Mouse (Mus musculus) lung, embryonic 14.5 days (tissue): ENCODE results near the gene Eno1. TPM values are rescaled to one million over a fixed set of nuclear protein-coding genes. Genes with fewer than 3 reads are reported as not detected.
A peak's percentile ranks its signal among the peaks of the same experiment; 100 is the strongest.

Source experiments
- ATAC-seq: fragments of 200-750 bp; cut with Nextera tagmentation; 2 replicates; pipeline ENCODE4 v1.8.0; 2017; ENCODE audit warnings: mild to moderate bottlenecking, moderate TSS enrichment, moderate library complexity; ENCODE audit not compliant: insufficient read depth
- DNase-seq: peaks from one replicate; pipeline ENCODE4 v3.0.0-alpha.2; 2015
- H3K27ac ChIP-seq: fragments of 300-500 bp; sonication (generic); 2 replicates; pipeline ENCODE4 v1.5.1; 2014; ENCODE audit warnings: low read depth, mild to moderate bottlenecking, moderate library complexity
- H3K27me3 ChIP-seq: fragments of 300-500 bp; sonication (generic); 2 replicates; pipeline ENCODE4 v1.6.1; 2014; ENCODE audit warnings: low read length, control low read depth; ENCODE audit not compliant: insufficient read depth
- H3K36me3 ChIP-seq: fragments of 300-500 bp; sonication (generic); 2 replicates; pipeline ENCODE4 v1.6.1; 2014; ENCODE audit warnings: control low read depth; ENCODE audit not compliant: insufficient read depth
- H3K4me1 ChIP-seq: fragments of 300-500 bp; sonication (generic); 2 replicates; pipeline ENCODE4 v1.6.1; 2014; ENCODE audit warnings: antibody characterized with exemption, control low read depth; ENCODE audit not compliant: insufficient read depth
- H3K4me2 ChIP-seq: fragments of 300-500 bp; sonication (generic); 2 replicates; pipeline ENCODE4 v1.6.1; 2014; ENCODE audit warnings: mild to moderate bottlenecking
- H3K4me3 ChIP-seq: fragments of 300-500 bp; sonication (generic); 2 replicates; pipeline ENCODE4 v1.5.1; 2014; ENCODE audit warnings: low read depth, low read length
- H3K9ac ChIP-seq: fragments of 300-500 bp; sonication (generic); 2 replicates; pipeline ENCODE4 v1.6.1; 2014
- H3K9me3 ChIP-seq: fragments of 300-500 bp; sonication (generic); 2 replicates; pipeline ENCODE4 v1.6.1; 2016; ENCODE audit warnings: low read depth, low read length, control low read depth
- CTCF ChIP-seq: IDR thresholded peaks from 2 replicates; pipeline ENCODE4 v1.5.1; 2016; ENCODE audit warnings: antibody characterized with exemption, low read depth
- WGBS: fragments of 180-500 bp; shearing (Covaris S2); extraction: QIAGEN DNeasy Blood & Tissue Kit; methylation state at CpG from one replicate; pipeline ENCODE4 v1.1.7; 2014; 5-methylcytosine and 5-hydroxymethylcytosine counted together
- polyA plus RNA-seq: library from polyadenylated mRNA; unstranded; fragments of >200 nt; fragmentation: Nextera tagmentation; extraction: Ambion mirVana; gene quantifications from 2 replicates; pipeline ENCODE4 v1.2.1, GENCODE M21; 2014

Gene Eno1
- 1,829 and 1,952 TPM in 2 replicates for polyA plus RNA-seq

DNA sequence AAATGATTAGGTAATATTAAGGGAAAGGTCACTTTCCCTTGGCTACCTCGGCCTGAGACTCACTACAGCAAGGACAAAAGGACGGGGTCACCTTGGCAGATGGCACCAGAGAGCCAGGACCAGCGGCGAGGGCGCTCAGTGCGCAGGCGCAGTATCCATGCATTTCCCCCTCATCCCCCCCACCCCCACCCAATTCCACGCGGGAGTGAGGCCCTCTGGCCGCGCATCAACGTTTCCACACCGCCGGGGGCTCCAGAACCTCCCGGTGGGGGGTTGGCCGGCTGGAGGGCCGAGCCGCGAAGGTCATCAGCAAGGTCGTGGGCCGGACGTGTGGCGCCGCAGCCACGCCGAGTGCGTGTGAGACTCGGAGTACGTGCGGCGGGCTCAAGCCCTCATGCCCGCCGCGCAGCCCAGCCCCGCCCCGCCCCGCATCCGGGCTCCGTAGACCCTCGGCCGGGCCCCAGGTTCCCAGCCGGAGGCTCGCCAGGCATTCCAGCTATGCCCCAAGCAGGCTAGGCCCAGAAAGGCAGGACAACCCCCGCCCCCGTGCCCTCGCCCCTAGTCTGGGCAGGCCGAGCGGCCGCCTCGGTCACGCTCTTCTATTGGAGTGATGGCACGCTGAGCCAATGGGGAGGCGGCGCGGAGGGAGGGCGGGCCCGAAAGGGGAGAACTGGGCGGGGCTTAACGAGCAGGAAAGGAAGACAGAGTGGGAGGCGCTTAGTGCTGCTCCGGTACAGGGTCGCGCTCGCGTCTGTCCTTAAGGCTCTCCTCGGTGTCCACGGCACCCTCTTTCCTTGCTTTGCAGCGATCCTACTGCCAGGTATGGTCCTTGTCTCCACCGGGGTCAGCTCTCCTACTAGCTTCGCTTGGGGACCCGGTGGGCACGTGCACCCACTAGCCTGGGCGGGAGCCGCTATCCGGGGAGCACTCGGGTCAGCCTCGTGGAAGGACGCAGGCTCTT lies at the start of gene Eno1:
Gene Eno1 (plus strand): TSS at position 201 of the 961 bp plus-strand sequence.
- peak; percentile 29; the same call in 1 of the 2 replicates for TF ChIP-seq CTCF
- Histone ChIP-seq H3K4me3 (peak within 1 kb of the TSS; percentile 93), H3K27ac (peak within 1 kb of the TSS; percentile 99), H3K4me1 (peaks cover 8% of the 10 kb centered on the region; the same call in 1 of the 2 replicates), H3K9me3 (no peaks in the 10 kb centered on the region), H3K27me3 (no peaks in the 10 kb centered on the region), H3K4me2 (peak within 1 kb of the TSS; percentile 86), H3K36me3 (peaks cover 29% of the 10 kb centered on the region), H3K9ac (peak within 1 kb of the TSS; percentile 97)
- WGBS = under 1% methylated on average over 73 of the region's 78 CpGs
- DNase-seq (peak; percentile 98), ATAC-seq (peak; percentile 99)

- no peak overlapping the region; the same call in 1 of the 2 replicates for H3K4me2 ChIP-seq
- no peak for ATAC-seq
- H3K9me3 ChIP-seq = no peaks in the 10 kb centered on the region
Measured at GRCm38 (mm10) chr4:150188236-150188635, 48.3 kb upstream of the Eno1 start.

GRCm38 (mm10) chr4:150192199-150192598 lies 44.3 kb upstream of the Eno1 start:
- no peak for TF ChIP-seq CTCF
- no peaks in the 10 kb centered on the region for H3K36me3 ChIP-seq
- no peak for ATAC-seq
- no peaks in the 10 kb centered on the region; the same call in 1 of the 2 replicates for H3K4me1 ChIP-seq
- no peak overlapping the region for H3K4me2 ChIP-seq
- no peak overlapping the region for H3K4me3 ChIP-seq
- no peak overlapping the region for H3K9ac ChIP-seq
- WGBS = 74% methylated on average over 6 of the region's 6 CpGs
- no peak for DNase-seq
- H3K9me3 ChIP-seq = no peaks in the 10 kb centered on the region
- H3K27me3 ChIP-seq = no peaks in the 10 kb centered on the region
- H3K27ac ChIP-seq = no peak overlapping the region

More at GRCm38 (mm10) chr4:150188236-150188635, 48.3 kb upstream of the Eno1 start:
- no peak overlapping the region for H3K4me3 ChIP-seq
- no peak for TF ChIP-seq CTCF
- H3K27ac ChIP-seq = no peak overlapping the region
- H3K36me3 ChIP-seq = no peaks in the 10 kb centered on the region
- no peak overlapping the region for H3K9ac ChIP-seq
- WGBS = 50% methylated on average over 11 of the region's 11 CpGs
- H3K27me3 ChIP-seq = no peaks in the 10 kb centered on the region
- no peaks in the 10 kb centered on the region for H3K4me1 ChIP-seq
- DNase-seq = no peak

- H3K36me3 ChIP-seq = no peaks in the 10 kb centered on the region
Measured at GRCm38 (mm10) chr4:150193915-150194314, 42.6 kb upstream of the Eno1 start.

DNA sequence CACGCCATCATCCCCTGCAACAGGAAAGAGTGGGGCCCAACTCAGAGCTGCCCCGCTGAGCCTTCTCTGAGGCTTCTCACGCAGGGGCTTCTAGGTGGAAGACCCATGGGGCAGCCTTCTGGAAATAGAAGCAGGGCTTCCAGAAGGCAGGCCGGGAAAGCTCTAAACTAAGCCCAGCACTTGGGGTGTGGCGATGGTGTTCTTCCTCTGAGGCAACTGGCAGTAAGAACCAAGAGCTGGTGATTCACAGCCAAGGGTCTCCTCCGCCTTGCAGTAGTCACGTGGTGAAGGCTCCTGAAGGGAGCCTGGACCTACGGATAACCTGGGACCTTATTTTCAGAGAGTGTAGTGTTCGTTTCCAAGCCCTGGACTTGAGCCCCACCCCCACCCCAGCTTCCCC lies 38.3 kb upstream of the Eno1 start:
- H3K36me3 ChIP-seq = no peaks in the 10 kb centered on the region
- no peak overlapping the region for H3K27ac ChIP-seq
- H3K9me3 ChIP-seq = no peaks in the 10 kb centered on the region
- no peak overlapping the region for H3K4me3 ChIP-seq
- TF ChIP-seq CTCF = no peak
- ATAC-seq = no peak
- no peak for DNase-seq
- H3K4me2 ChIP-seq = no peak overlapping the region
- no peaks in the 10 kb centered on the region for H3K27me3 ChIP-seq
- 68% methylated on average over 9 of the region's 9 CpGs for WGBS
- no peak overlapping the region for H3K9ac ChIP-seq
- H3K4me1 ChIP-seq = no peaks in the 10 kb centered on the region; the same call in 1 of the 2 replicates

More at GRCm38 (mm10) chr4:150193915-150194314, 42.6 kb upstream of the Eno1 start:
- Histone ChIP-seq H3K9ac (no peak overlapping the region), H3K4me2 (no peak overlapping the region), H3K9me3 (no peaks in the 10 kb centered on the region), H3K27me3 (no peaks in the 10 kb centered on the region), H3K4me3 (no peak overlapping the region), H3K27ac (no peak overlapping the region), H3K4me1 (no peaks in the 10 kb centered on the region; the same call in 1 of the 2 replicates)
- 43% methylated on average over 1 of the region's 1 CpGs for WGBS
- TF ChIP-seq CTCF = peak; percentile 88
- DNase-seq (peak; percentile 78), ATAC-seq (no peak)

DNA sequence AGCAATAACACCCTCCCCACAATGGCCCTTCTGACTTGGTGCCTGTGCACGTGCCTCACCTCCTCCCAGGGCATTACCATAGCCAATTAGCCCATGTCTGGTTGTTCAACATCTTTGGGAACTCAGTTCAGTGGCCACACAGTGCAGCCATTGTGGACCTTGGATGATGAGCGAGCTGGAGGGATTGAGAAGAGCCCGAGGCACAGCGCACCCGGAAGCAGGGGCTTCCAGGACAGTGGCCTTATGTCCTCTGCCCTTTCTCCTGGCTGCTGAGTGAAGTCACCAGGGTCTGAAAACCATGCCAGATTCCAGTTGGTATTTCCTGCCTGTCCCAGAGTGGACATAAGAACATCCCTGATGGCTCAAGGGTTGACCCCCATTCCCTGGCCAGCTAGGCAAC lies 35.3 kb upstream of the Eno1 start, which contains the start of gene Car6:
Gene Car6 (minus strand): TSS at position 101 of the 400 bp plus-strand sequence.
- H3K4me3 ChIP-seq = no peak within 1 kb of the TSS
- ATAC-seq = no peak
- WGBS = 76% methylated on average over 5 of the region's 5 CpGs
- H3K9ac ChIP-seq = no peak within 1 kb of the TSS
- no peaks in the 10 kb centered on the region for H3K36me3 ChIP-seq
- H3K4me2 ChIP-seq = no peak within 1 kb of the TSS
- H3K27ac ChIP-seq = no peak within 1 kb of the TSS
- no peaks in the 10 kb centered on the region for H3K4me1 ChIP-seq
- H3K27me3 ChIP-seq = no peaks in the 10 kb centered on the region
- TF ChIP-seq CTCF = no peak
- H3K9me3 ChIP-seq = no peaks in the 10 kb centered on the region
- DNase-seq = no peak

- 78% methylated on average over 5 of the region's 5 CpGs for WGBS
- no peak overlapping the region for H3K4me2 ChIP-seq
- H3K9ac ChIP-seq = no peak overlapping the region
- no peak overlapping the region for H3K27ac ChIP-seq
- no peaks in the 10 kb centered on the region for H3K9me3 ChIP-seq
- H3K4me1 ChIP-seq = no peaks in the 10 kb centered on the region
- H3K36me3 ChIP-seq = no peaks in the 10 kb centered on the region
- TF ChIP-seq CTCF = no peak
- no peak for ATAC-seq
- no peaks in the 10 kb centered on the region for H3K27me3 ChIP-seq
- DNase-seq = no peak
- H3K4me3 ChIP-seq = no peak overlapping the region
Measured at GRCm38 (mm10) chr4:150202702-150203101, 33.8 kb upstream of the Eno1 start.
